32 mouse cellular contexts compared by ENCODE assay signal in the genomic region with DNA sequence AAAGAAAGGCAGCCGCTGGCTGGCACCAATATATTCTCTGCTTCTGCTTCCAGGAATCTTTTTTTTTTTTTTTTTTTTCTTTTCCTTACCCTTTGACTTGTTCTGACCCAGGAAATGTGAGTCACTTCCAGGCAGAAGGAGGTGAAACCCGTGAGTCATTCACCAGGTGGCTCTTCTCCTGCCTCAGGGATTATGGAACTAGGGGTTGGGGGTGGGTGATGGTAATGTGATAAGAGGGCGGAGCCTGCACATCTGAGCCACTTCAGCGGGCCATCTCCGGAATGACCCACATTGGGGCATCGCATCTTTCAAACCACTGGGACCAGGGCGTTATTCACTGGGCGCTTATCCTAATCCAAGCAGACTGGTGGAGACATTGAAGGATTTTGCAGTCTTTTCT. TPM values are rescaled to one million over a fixed set of nuclear protein-coding genes. Genes with fewer than 3 reads are reported as not detected.
"Had no signal": no experiment of that assay in that cellular context is flagged by ENCODE, and none has a peak within 500 bp of the region (broad histone marks: within the 10 kb centered on the region; RNA-seq: fewer than 3 reads in every experiment).

No protein-coding gene starts in this region.

- H3K4me1 ChIP-seq: liver, embryonic 13.5 days; midbrain, embryonic 12.5 days; neural tube, embryonic 13.5 days; stomach, embryonic 15.5 days had no signal

- H3K27me3 ChIP-seq: liver, embryonic 13.5 days; midbrain, embryonic 12.5 days; neural tube, embryonic 13.5 days; stomach, embryonic 15.5 days had no signal

- ATAC-seq: midbrain, embryonic 16.5 days had no signal

- H3K9ac ChIP-seq: liver, embryonic 13.5 days; midbrain, embryonic 12.5 days; neural tube, embryonic 13.5 days; stomach, embryonic 15.5 days had no signal

- H3K9me3 ChIP-seq: liver, embryonic 13.5 days; midbrain, embryonic 12.5 days; neural tube, embryonic 13.5 days; stomach, embryonic 15.5 days had no signal

- H3K27ac ChIP-seq: liver, embryonic 13.5 days; midbrain, embryonic 12.5 days; neural tube, embryonic 13.5 days; stomach, embryonic 15.5 days had no signal

- H3K4me2 ChIP-seq: liver, embryonic 13.5 days; midbrain, embryonic 12.5 days; neural tube, embryonic 13.5 days; stomach, embryonic 15.5 days had no signal

- DNase-seq: kidney, adult 2 months; kidney, postnatal 14 days; kidney, postnatal 4 days; left cerebral cortex, postnatal 4 days; liver, embryonic 13.5 days; lung, adult 2 months; lung, postnatal 14 days; lung, postnatal 4 days; retina, postnatal 1 day; right cerebral cortex, postnatal 25 days; spleen, adult 18-20 months; thymus, adult 18-20 months; thymus, postnatal 36 days had no signal

- H3K4me3 ChIP-seq: liver, embryonic 13.5 days; midbrain, embryonic 12.5 days; myocyte; neural tube, embryonic 13.5 days; stomach, embryonic 15.5 days had no signal

- H3K36me3 ChIP-seq: liver, embryonic 13.5 days; midbrain, embryonic 12.5 days; neural tube, embryonic 13.5 days; stomach, embryonic 15.5 days had no signal

RNA-seq across cellular contexts. Expression of gene Il17f, which starts 3.4 kb away (rescaled TPM):
- total RNA-seq: left cerebral cortex, postnatal 14 days; left cerebral cortex, postnatal 4 days; liver, adult 2 months; megakaryocyte-erythroid progenitor cell, adult 5-6 weeks; monocyte, adult 5-6 weeks; neutrophil, adult 5-6 weeks had no signal
- polyA plus RNA-seq: kidney, embryonic 16.5 days; liver, adult 2 months; liver, embryonic 13.5 days; liver, embryonic 16.5 days; lung, adult 2 months; lung, embryonic 16.5 days; midbrain, embryonic 16.5 days; myocyte; neural tube, embryonic 13.5 days had no signal

RNA-seq across cellular contexts. Expression of gene Il17a, which starts 56.3 kb away (rescaled TPM):
- total RNA-seq: layer of hippocampus, adult 18-20 months; layer of hippocampus, postnatal 14 days; left cerebral cortex, adult 8-10 months; left cerebral cortex, postnatal 14 days; left cerebral cortex, postnatal 4 days; liver, adult 2 months; megakaryocyte progenitor cell, adult 5-6 weeks; megakaryocyte-erythroid progenitor cell, adult 5-6 weeks; monocyte, adult 5-6 weeks had no signal
- polyA plus RNA-seq: kidney, adult 2 months; kidney, embryonic 16.5 days; limb, embryonic 14.5 days; liver, adult 2 months; liver, embryonic 13.5 days; liver, embryonic 16.5 days; lung, adult 2 months; lung, embryonic 16.5 days; midbrain, embryonic 12.5 days; midbrain, embryonic 16.5 days; myocyte; neural tube, embryonic 13.5 days; stomach, embryonic 15.5 days; urinary bladder, adult 2 months had no signal
